Mouse (Mus musculus): ENCODE data around the gene Krtap27-1. TPM values are rescaled to one million over a fixed set of nuclear protein-coding genes. Genes with fewer than 3 reads are reported as not detected.

Gene Krtap27-1
- polyA plus RNA-seq, 1 experiment from 2014 or later: not detected

Other genes starting within 250 kb of the Krtap27-1 start
- gene Cldn17, start 164.7 kb downstream of the Krtap27-1 start, polyA plus RNA-seq (2015; fragmentation: Nextera tagmentation; extraction: Ambion mirVana): not detected in 2 replicates
- gene Cldn8, start 108.5 kb downstream of the Krtap27-1 start, polyA plus RNA-seq (2015; fragmentation: Nextera tagmentation; extraction: Ambion mirVana): 2.7 and 3.3 TPM in 2 replicates
- not detected in 2 replicates for gene Krtap24-1, start 59.4 kb downstream of the Krtap27-1 start, polyA plus RNA-seq (2015; fragmentation: Nextera tagmentation; extraction: Ambion mirVana)
- not detected in 2 replicates for gene 2310079G19Rik, start 44.0 kb downstream of the Krtap27-1 start, polyA plus RNA-seq (2015; fragmentation: Nextera tagmentation; extraction: Ambion mirVana)
- not detected in 2 replicates for gene Krtap26-1, start 23.9 kb downstream of the Krtap27-1 start, polyA plus RNA-seq (2015; fragmentation: Nextera tagmentation; extraction: Ambion mirVana)
- gene 2310061N02Rik, start 36.3 kb upstream of the Krtap27-1 start, polyA plus RNA-seq (2015; fragmentation: Nextera tagmentation; extraction: Ambion mirVana): not detected in 2 replicates
- gene Krtap13-1, start 57.2 kb upstream of the Krtap27-1 start, polyA plus RNA-seq (2015; fragmentation: Nextera tagmentation; extraction: Ambion mirVana): not detected in 2 replicates
- not detected in 2 replicates for gene Krtap13, start 80.0 kb upstream of the Krtap27-1 start, polyA plus RNA-seq (2015; fragmentation: Nextera tagmentation; extraction: Ambion mirVana)
- 0.13 TPM in 1 of 2 replicates, not detected in the other for gene 2310034C09Rik, start 87.2 kb upstream of the Krtap27-1 start, polyA plus RNA-seq (2015; fragmentation: Nextera tagmentation; extraction: Ambion mirVana)
- not detected in 2 replicates for gene 2310057N15Rik, start 102.5 kb upstream of the Krtap27-1 start, polyA plus RNA-seq (2015; fragmentation: Nextera tagmentation; extraction: Ambion mirVana)
- gene Gm5965, start 106.2 kb upstream of the Krtap27-1 start, polyA plus RNA-seq (2015; fragmentation: Nextera tagmentation; extraction: Ambion mirVana): not detected in 2 replicates
- not detected in 2 replicates for gene Gm20741, start 140.5 kb upstream of the Krtap27-1 start, polyA plus RNA-seq (2015; fragmentation: Nextera tagmentation; extraction: Ambion mirVana)
- gene Krtap15, start 148.5 kb upstream of the Krtap27-1 start, polyA plus RNA-seq (2015; fragmentation: Nextera tagmentation; extraction: Ambion mirVana): not detected in 2 replicates
- not detected in 2 replicates for gene Krtap14, start 154.5 kb upstream of the Krtap27-1 start, polyA plus RNA-seq (2015; fragmentation: Nextera tagmentation; extraction: Ambion mirVana)
- not detected in 2 replicates for gene Krtap19-1, start 197.7 kb upstream of the Krtap27-1 start, polyA plus RNA-seq (2015; fragmentation: Nextera tagmentation; extraction: Ambion mirVana)
- gene Krtap19-2, start 202.6 kb upstream of the Krtap27-1 start, polyA plus RNA-seq (2015; fragmentation: Nextera tagmentation; extraction: Ambion mirVana): not detected in 2 replicates
- gene Krtap19-3, start 206.4 kb upstream of the Krtap27-1 start, polyA plus RNA-seq (2015; fragmentation: Nextera tagmentation; extraction: Ambion mirVana): not detected in 2 replicates
- gene Krtap19-4, start 213.4 kb upstream of the Krtap27-1 start, polyA plus RNA-seq (2015; fragmentation: Nextera tagmentation; extraction: Ambion mirVana): not detected in 2 replicates
- not detected in 2 replicates for gene Krtap19-5, start 224.8 kb upstream of the Krtap27-1 start, polyA plus RNA-seq (2015; fragmentation: Nextera tagmentation; extraction: Ambion mirVana)

All from thymus, postnatal 0 days (tissue).